Mouse (Mus musculus): ENCODE measurements around the gene Trim16. TPM values are rescaled to one million over a fixed set of nuclear protein-coding genes. Genes with fewer than 3 reads are reported as not detected.

Trim16 gene
- 4.1 and 10.8 TPM in 2 replicates for polyA plus RNA-seq (2012; rRNA removed; ENCODE audit: low replicate concordance)

GRCm38 (mm10) chr11:62820059-62820541, at the start of gene Trim16:
Gene Trim16, plus strand, starts transcription at chr11:62820231.

GRCm38 (mm10) chr11:62788935-62789616, 31.0 kb upstream of the Trim16 start, which contains the start of gene Zfp286:
Gene Zfp286, minus strand, starts transcription at chr11:62789462.

GRCm38 (mm10) chr11:62846961-62847654, 27.1 kb downstream of the Trim16 start, which contains the start of gene Fbxw10:
Gene Fbxw10, plus strand, starts transcription at chr11:62847069.

GRCm38 (mm10) chr11:62879220-62880048, 59.4 kb downstream of the Trim16 start, which contains the start of gene Tvp23b:
Gene Tvp23b, plus strand, starts transcription at chr11:62879455.

Other genes with a start within 250 kb of the Trim16 start
- gene Trpv2, start 245.7 kb upstream of the Trim16 start, polyA plus RNA-seq (2012; rRNA removed; ENCODE audit: low replicate concordance) = 17.4 and 25.7 TPM in 2 replicates
- gene Lrrc75a, start 171.7 kb upstream of the Trim16 start, polyA plus RNA-seq (2012; rRNA removed; ENCODE audit: low replicate concordance) = 11.1 and 13.1 TPM in 2 replicates
- gene Mmgt2, start 171.6 kb upstream of the Trim16 start, polyA plus RNA-seq (2012; rRNA removed; ENCODE audit: low replicate concordance) = 21.4 and 56.2 TPM in 2 replicates
- gene Zfp287, start 88.3 kb upstream of the Trim16 start, polyA plus RNA-seq (2012; rRNA removed; ENCODE audit: low replicate concordance) = 1.7 and 2.3 TPM in 2 replicates
- gene Gm10428, start 67.1 kb upstream of the Trim16 start, polyA plus RNA-seq (2012; rRNA removed; ENCODE audit: low replicate concordance) = not detected in 2 replicates
- gene Zfp286, start 30.8 kb upstream of the Trim16 start, polyA plus RNA-seq (2012; rRNA removed; ENCODE audit: low replicate concordance) = 0.16 and 0.69 TPM in 2 replicates
- 0.43 and 1.3 TPM in 2 replicates for gene Fbxw10, start 26.8 kb downstream of the Trim16 start, polyA plus RNA-seq (2012; rRNA removed; ENCODE audit: low replicate concordance)
- gene Tvp23b, start 59.2 kb downstream of the Trim16 start, polyA plus RNA-seq (2012; rRNA removed; ENCODE audit: low replicate concordance) = 6.1 and 13.3 TPM in 2 replicates
- gene Cdrt4, start 131.0 kb downstream of the Trim16 start, polyA plus RNA-seq (2012; rRNA removed; ENCODE audit: low replicate concordance) = not detected in 2 replicates
- not detected in 2 replicates for gene Tekt3, start 241.4 kb downstream of the Trim16 start, polyA plus RNA-seq (2012; rRNA removed; ENCODE audit: low replicate concordance)